Mouse (Mus musculus): ENCODE measurements around the gene Cpt2. TPM values are rescaled to one million over a fixed set of nuclear protein-coding genes. Genes with fewer than 3 reads are reported as not detected.

Gene Cpt2
- total RNA-seq (2017) = 18.6 and 22.6 TPM in 2 replicates

DNA sequence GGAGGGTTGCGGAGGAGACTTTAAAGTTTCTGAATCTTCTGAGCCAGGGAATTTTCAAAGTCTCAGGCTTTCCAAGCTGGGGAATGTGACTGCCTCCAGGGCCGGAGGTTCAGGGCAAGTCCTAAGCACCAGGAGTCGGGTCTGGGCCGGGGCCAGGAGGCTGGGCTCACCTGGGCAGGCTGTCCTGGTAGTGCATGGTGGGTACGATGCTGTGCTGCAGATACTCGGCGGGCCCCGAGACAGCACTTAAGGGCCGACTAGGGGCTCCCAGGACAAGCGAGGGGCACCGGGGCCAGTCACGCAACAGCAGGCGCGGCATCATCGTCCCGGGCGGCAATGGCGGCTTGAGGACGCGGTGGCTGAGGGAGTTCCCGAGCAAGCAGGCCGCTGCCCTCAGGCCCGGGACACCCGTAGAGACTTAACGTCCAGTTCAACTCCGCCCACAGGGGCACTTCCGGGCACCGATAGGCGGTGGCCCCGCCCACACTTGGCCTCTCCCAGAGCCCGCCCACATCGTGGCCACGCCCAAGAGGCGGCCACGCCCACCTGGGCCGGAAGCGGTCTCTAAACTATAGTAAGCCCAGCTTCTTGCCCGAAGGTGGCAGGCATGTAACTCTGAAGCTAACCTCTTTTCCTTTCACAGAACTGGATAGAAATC lies at the start of gene Cpt2:
TSS of gene Cpt2 (minus strand) at position 466 of the 658 bp plus-strand sequence.
- ATAC-seq (replicated peaks; ENCODE audit: low read depth, poor library complexity, severe bottlenecking) = peak; percentile 95

DNA sequence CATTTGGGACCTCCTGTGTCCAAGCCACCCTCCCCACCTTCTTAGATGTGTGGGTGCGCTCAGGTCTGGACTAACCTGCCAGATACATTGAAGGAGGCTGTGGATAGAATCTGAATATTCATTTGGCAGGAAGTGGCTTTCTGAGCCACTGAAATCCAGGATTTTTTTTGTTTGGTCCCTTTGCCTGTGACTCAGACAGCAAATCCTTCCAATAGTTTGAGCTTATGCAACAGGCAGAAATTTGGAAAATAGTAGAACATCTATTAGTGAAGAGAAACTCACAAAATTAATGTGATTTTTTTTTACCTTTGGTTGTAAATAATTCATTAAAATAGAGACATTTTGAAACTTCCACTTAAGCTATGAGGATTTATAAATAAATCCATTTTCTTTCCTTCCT lies 47.8 kb upstream of the Cpt2 start:
- no peak for ATAC-seq (replicated peaks; ENCODE audit: low read depth, poor library complexity, severe bottlenecking)

DNA sequence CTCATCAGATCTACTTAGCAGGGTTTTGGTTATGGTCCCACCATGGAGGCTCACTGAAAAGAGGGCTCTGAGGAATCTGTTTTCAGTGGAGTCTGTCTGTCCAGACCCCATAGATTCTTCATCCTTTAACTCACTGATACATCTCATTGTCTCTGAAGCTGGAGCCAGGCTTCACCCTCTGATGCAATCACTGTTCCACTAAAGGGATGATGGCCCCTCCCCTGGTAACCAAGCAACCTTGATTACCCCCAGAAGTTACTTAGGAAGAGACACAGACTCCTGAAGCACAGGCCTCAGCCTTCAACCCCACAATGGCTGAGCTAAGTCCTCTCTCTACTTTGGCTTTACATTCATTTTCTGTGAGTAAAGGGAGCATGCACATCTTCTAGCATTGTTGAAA lies 46.4 kb upstream of the Cpt2 start:
- ATAC-seq (replicated peaks; ENCODE audit: low read depth, poor library complexity, severe bottlenecking) = no peak

DNA sequence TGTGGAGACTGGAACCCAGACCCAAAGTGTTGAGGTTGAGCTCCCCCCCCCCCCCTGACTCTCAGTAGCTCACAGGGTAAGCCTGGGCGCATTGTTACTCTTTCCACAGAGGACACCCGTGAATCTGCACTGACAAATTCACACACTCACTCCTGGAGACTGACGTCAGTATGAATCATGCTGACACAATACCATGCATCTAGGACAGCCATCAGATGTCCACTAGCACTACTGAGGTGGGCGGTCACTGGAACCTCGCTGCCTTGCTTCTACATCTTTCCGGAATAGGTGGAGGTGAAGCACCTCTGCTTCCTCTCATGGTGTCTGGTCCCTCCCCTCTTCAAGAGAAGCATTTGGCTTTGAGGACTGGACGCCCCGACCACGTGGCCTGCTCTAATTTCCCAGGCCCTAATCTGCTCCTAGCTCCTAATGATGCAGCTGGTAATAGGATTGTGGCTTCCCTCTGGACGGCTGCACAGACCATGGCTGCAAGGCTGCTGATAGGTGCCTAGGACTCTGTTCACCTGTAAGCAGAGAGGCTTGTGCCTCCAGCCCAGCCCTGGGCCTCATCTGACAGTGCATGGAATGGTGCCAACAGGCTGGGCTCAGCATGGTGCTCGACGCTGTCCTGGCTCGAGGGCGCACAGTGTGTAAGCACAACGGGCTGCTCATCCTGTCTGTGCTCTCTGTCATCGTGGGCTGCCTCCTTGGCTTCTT lies 44.7 kb upstream of the Cpt2 start, which contains the start of gene Slc1a7:
TSS of gene Slc1a7 (plus strand) at position 367 of the 717 bp plus-strand sequence.
- ATAC-seq (replicated peaks; ENCODE audit: low read depth, poor library complexity, severe bottlenecking) = no peak

DNA sequence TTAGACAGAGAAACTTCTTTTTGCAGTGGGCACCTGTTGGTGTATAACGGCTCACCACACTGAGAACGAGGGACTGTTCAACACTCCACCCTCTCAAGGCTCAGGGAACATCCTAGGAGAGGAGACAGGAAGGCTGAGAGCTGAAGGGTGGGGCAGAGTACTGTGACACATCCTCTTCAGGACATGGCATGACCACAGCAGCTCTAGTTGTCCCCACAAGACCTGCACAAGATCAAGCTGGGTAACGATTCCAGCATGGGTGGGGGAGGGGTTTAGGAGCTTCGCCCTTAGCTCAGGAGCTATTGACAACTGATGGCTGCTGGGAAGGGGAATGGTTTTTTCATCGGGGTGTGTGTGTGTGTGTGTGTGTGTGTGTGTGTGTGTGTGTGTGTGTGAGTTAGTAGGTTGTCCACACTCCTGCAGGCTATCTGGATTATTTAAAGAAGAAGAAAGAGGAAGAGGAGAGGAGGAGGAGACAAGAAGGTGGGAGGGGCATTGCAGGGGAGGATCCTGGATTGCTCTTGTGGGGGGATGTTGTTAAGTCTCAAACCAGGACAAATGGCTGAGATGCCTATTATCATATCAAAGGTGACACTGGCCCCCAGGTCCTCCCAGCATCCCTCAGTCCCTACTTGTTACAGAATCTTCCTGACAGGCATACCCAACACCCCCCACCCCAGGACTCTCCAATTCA lies 43.2 kb upstream of the Cpt2 start:
- peak; percentile 63 for ATAC-seq (replicated peaks; ENCODE audit: low read depth, poor library complexity, severe bottlenecking)

DNA sequence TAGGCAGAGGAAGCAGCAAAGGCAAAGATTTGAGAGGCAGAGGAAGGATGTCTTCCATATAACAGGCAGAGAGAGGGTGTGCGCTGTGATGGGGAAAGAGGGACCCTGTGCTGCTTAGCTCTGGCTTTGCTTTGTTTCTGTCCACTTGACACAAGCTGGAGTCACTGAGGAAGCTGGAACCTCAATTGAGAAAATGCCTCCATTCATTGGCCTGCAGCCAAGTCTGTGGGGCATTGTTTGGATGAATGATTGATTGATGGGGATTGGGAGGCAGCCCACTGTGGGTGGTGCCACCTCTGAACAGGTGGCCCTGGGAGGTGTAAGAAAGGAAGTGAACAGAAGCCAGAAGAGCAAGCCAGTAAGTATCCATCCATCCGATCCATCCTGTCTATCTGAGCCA lies 39.4 kb upstream of the Cpt2 start:
- no peak for ATAC-seq (replicated peaks; ENCODE audit: low read depth, poor library complexity, severe bottlenecking)

DNA sequence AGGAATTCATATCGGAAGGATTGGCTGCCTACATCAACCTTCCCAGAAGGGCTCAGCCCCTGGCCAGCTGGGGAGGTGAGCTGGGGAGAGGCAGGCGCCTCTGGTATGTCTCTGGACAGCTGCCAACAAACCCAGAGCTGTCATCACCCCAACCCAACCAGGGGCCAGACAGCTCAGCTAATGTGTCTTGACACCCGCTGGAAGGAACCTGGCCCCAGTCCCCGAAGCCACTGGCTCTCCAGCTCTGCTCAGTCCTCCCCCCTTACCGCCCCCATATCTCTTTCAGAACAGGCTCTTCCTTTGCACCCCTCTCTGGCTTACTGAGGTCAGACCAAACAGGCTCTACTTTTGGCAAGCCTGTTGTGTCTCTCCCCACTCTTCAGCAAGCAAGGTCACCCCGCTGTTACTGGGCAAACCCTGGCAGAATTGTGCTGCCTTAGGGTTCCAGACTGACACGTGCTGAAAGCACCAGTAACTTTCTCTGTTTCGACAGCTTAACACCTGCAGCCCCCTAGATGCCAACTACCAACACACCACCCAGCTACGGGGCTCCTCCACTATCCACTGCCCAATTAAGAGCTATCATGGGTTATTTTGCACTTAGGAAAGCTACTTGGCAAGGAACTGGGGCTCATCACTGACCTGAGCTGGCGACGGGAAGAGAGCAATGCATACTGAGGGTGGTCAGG lies 38.8 kb upstream of the Cpt2 start:
- peak; percentile 79 for ATAC-seq (replicated peaks; ENCODE audit: low read depth, poor library complexity, severe bottlenecking)

DNA sequence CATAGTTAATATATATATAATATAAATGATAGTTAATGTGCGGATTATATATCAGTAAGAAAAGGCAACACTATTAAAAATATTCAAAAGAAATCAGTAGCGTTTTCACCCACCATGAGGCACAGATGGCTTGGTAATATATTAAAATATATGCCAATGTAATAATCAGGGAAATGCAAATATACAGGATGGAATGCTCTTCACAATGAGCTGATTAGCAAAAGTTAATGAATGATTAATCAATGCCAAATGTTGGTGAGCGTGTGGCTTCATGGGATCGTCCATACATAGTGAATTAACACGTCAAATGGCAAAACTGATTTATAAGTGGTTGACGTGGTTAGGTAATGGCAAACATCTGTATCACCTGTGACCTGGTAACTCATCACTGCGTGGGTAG lies 35.1 kb upstream of the Cpt2 start:
- no peak for ATAC-seq (replicated peaks; ENCODE audit: low read depth, poor library complexity, severe bottlenecking)

DNA sequence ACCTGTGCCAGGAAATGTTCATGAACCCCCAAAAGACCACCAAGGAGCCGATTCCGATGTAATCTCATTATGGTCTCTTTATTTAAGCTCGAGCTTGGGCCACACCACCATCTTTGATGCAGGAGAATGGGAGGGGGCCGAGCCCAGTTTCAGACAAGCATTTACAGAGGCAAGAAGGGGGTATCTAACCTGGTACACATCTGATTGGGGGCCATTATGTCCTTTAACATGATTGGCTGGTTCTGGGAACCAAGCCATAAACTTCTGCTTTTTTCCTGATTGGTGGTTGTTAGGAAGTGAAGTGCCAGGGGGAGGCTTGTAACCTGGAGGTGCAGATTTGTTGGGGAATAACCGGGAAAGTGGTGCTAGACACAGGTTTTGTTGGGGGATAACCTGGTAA lies 32.3 kb upstream of the Cpt2 start:
- ATAC-seq (replicated peaks; ENCODE audit: low read depth, poor library complexity, severe bottlenecking) = no peak

DNA sequence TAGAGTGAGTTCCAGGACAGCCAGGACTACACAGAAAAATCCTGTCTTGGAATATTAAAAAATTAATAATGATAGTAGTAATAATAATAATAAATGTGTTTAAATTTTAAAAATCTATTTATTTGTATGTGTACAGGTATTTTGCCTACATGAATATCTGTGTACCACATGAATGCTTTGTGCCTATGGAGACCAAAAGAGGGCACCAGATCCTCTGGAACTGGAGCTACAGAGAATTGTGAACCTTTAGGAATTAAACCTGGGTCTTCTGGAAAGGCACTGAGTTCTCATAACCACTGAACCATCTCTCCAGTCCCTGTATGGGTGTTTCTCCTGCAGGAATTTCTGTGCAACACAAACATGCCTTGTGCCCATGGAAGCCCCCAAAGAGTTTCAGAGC lies 29.4 kb upstream of the Cpt2 start:
- ATAC-seq (replicated peaks; ENCODE audit: low read depth, poor library complexity, severe bottlenecking) = no peak

DNA sequence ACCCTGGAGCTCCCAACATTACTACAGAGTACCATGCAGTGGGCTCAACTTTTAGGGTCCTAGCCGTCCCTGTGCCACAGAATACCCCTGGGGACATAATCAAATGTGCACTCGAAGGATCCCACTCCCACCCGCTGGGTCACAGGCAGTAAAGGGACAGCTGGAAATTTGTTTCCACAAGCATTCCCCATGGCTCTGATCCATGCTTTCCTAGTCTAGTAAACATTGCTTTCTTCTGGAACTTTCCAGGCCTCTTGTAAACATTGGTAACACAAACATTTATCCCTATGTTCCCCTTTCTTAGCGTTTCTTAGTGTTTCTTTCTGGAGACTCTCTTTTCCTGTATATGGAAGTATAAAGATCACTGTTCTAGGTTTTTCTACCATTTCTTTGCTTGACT lies 26.5 kb upstream of the Cpt2 start:
- ATAC-seq (replicated peaks; ENCODE audit: low read depth, poor library complexity, severe bottlenecking) = no peak

DNA sequence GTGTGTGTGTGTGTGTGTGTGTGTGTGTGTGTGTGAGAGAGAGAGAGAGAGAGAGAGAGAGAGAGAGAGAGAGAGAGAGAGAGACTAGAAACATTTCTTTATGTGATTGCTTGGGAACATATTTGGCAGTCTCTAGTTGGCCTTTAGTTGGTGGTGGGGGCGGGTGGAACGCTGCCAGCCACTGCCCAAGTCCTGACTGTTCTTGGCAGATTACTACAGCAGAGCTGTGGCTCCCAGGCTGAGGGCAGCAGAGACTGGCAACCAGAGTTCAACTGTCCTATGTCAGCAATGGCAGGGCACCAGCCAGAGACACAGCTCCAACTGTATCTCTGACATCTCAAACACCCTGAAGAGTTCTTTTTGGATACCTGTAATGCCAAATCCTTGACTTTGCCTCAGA lies 20.7 kb upstream of the Cpt2 start:
- no peak for ATAC-seq (replicated peaks; ENCODE audit: low read depth, poor library complexity, severe bottlenecking)

DNA sequence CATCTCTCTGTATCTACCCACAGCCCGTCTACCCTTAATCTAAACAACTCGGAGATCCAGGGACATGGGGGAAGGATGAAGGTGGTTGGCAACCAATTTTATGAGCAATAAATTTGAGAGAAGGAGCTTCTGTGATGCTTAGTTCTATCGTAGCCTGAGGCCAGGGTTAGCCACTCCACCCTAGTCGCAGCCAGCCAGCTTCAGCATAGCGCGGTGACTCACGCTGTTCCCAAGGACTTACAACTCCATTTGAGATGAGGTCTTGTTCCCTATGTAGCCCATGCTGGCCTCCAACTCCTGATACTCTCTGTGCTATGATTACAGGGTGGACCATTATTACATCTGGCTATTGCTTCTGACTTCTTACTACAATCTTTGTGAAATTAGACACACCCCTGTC lies 19.3 kb upstream of the Cpt2 start:
- no peak for ATAC-seq (replicated peaks; ENCODE audit: low read depth, poor library complexity, severe bottlenecking)

DNA sequence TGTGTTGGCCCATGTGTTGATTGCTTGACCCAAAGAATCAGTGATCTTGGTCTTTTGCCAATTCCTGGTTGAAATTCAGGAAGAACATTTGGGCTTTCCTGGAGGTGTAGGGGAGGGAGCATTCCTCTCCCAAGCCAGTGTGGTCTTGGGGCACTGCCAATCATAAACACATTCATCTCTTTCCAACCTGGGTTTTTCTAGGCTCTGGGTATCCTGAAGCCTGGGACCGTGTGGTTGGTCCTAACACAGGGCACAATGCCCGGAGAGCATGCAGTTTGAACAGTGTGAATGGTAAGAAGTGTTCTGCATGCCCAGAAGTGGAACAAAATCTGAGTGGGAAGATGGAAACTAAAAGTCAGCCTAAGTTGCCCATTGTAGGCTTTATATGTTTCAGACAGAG lies 14.7 kb upstream of the Cpt2 start:
- ATAC-seq (replicated peaks; ENCODE audit: low read depth, poor library complexity, severe bottlenecking) = no peak

DNA sequence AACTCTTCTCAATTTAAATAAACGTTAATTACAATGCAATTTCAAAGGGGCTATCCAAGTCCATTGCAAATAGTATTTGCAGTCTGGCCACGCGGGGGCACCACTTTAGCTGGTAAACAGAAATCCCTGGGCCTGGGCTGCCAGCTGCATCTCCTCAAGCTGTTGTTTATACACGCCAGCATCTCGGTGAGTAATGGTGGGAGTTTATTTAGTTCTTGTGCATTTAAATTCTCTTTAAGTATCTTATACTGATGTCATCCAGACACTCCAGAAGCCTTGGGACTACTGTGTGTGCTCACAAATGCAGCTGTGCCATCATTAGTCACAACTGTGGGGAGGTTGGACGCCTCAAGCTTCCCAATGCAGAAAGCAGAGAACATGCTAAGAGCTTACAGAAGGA lies 13.9 kb upstream of the Cpt2 start:
- ATAC-seq (replicated peaks; ENCODE audit: low read depth, poor library complexity, severe bottlenecking) = 0 out of 2 replicates have a peak, but pooled peaks have one; percentile 38

DNA sequence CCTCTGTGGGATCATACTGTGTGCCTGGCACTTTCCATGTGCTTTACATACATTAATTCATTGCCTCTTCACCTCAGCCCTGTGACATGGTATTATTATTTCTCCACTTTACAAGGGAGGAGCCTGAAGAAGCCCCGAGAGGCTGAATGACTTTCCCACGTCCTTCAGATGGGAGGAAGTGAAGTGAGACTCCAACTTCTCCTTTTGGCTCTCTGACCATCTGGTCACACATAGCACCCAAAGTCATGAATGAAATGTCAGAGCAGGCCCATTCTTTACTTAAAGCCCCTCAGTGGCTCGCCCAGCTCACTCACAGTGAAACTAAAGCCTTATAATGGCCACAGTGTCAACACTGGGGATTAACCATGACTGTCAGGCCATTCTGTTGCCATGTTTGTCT lies 11.8 kb upstream of the Cpt2 start:
- peak; percentile 82 for ATAC-seq (replicated peaks; ENCODE audit: low read depth, poor library complexity, severe bottlenecking)

DNA sequence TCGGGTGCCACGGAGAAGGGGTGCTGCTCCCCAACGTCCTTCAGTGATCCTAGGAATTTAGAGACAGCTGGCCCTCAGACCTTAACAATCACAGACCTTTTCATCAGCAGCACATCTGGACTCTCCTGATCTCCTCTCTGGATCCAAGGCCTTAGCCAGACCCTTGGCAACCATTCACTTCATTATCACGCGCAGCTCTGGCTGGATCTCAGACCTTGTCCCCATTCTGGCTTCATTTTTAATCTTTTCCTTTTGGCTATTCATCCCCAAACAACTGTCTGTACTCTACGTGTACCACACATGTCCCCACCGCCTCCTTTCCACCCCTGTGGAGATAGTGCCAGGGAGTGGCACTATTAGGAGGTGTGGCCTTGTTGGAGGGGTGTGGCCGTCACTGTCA lies 9.8 kb upstream of the Cpt2 start:
- ATAC-seq (replicated peaks; ENCODE audit: low read depth, poor library complexity, severe bottlenecking) = no peak

DNA sequence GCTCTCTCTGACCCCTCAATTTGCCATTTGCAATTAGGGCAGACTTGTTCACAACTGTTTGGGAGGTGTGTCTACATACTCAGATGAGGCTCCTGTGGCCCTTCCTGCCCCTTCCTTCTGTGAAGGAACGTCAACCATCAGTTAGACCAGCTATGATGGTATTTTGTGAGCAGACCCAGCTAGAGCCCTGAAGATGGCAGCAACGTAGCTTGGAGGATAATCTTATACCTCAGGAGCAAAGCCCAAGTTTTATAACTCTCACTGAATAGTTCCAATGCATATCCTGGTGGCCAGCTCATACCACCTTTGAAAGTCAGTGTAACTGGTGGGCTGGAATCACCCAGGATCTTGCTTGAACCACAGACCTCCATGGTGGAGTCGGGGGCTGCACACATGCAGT lies 8.0 kb upstream of the Cpt2 start:
- ATAC-seq (replicated peaks; ENCODE audit: low read depth, poor library complexity, severe bottlenecking) = no peak

DNA sequence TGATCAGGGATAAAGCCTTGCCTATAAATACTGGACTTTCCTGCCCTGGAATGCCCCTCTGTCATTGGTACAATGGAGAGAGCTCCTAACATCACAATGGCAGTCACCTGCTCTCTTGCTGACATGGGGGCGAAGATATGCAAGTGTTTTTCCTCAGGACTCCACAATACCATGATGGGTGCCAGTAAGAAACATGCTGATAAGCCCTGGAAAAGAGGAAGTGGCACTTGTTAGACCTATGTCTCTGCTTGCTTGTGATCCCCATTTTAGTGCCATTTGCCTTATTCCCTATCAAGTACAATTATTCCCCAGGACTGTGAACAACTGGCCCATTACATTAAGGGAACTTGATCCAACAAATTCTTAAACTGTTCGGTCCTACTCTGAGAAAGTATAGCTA lies 5.3 kb upstream of the Cpt2 start:
- ATAC-seq (replicated peaks; ENCODE audit: low read depth, poor library complexity, severe bottlenecking) = peak; percentile 63

DNA sequence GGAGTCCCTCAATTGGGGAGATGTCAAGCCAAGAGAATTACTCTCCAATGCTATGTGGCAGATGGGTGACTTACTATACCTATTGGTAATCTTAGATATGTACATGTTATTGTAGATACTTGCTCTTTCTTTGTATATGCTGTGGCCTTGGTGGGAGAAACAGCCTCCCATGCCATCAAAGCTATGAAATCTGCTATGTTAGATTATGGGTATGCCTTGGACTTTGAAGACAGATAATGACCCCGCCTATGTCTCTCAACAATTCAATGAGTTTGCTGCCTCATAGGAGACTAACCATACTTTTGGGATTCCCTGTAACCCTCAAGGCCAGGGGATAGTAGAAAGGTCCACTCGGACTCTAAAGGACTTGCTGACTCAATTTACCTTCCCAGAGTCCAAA lies 4.9 kb upstream of the Cpt2 start:
- no peak for ATAC-seq (replicated peaks; ENCODE audit: low read depth, poor library complexity, severe bottlenecking)

DNA sequence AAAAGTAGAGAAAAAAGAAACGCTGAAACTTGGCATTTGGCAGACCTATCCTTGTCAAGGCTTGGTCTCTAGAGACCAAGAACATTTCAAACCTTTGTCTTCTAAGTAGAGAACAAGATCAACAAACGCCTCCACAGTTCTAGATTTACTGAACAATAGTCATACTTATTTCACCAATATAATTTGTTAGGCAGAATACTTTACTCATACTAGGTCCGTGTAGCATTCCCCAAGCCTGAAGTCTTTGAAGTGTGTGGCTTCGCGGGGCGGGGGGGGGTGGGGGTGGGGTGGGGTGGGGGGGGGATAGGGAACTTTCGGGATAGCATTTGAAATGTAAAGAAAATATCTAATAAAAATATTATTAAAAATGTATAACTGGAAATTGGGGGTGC lies 389 bp upstream of the Cpt2 start:
- no peak for ATAC-seq (replicated peaks; ENCODE audit: low read depth, poor library complexity, severe bottlenecking)

Data from common myeloid progenitor, adult 5-6 weeks (primary cell).